Mouse (Mus musculus): ENCODE data around the gene Ctnna2. TPM values are rescaled to one million over a fixed set of nuclear protein-coding genes. Genes with fewer than 3 reads are reported as not detected.

Gene Ctnna2
- total RNA-seq (2023), result not detected

GRCm38 (mm10) chr6:77979241-77979961 lies at the start of gene Ctnna2:
Ctnna2 (minus strand) TSS chr6:77979699.

GRCm38 (mm10) chr6:77242601-77243406 lies 736.7 kb downstream of the Ctnna2 start, which contains the start of gene Lrrtm1:
Lrrtm1 (plus strand) TSS chr6:77242689.

